Mouse (Mus musculus) limb, embryonic 15.5 days (tissue): ENCODE results near the gene Acad9. TPM values are rescaled to one million over a fixed set of nuclear protein-coding genes. Genes with fewer than 3 reads are reported as not detected.

Experiments used
- ATAC-seq: fragments of 200-750 bp; cut with Nextera tagmentation; 2 replicates; pipeline ENCODE4 v1.8.0; 2017; ENCODE audit warnings: low read depth, moderate TSS enrichment; ENCODE audit not compliant: insufficient number of reproducible peaks, low FRiP score, low TSS enrichment
- H3K27ac ChIP-seq: fragments of 300-500 bp; sonication (generic); 2 replicates; pipeline ENCODE4 v1.5.1; 2015; ENCODE audit warnings: moderate library complexity, mild to moderate bottlenecking, inconsistent platforms
- H3K27me3 ChIP-seq: fragments of 300-500 bp; sonication (generic); 2 replicates; pipeline ENCODE4 v1.6.1; 2015; ENCODE audit warnings: inconsistent platforms
- H3K36me3 ChIP-seq: fragments of 300-500 bp; sonication (generic); 2 replicates; pipeline ENCODE4 v1.6.1; 2015; ENCODE audit warnings: inconsistent platforms
- H3K4me1 ChIP-seq: fragments of 300-500 bp; sonication (generic); 2 replicates; pipeline ENCODE4 v1.6.1; 2015; ENCODE audit warnings: inconsistent platforms
- H3K4me2 ChIP-seq: fragments of 300-500 bp; sonication (generic); 2 replicates; pipeline ENCODE4 v1.6.1; 2015; ENCODE audit warnings: mild to moderate bottlenecking, inconsistent platforms
- H3K4me3 ChIP-seq: fragments of 300-500 bp; sonication (generic); 2 replicates; pipeline ENCODE4 v1.5.1; 2015; ENCODE audit warnings: mild to moderate bottlenecking, inconsistent platforms
- H3K9ac ChIP-seq: fragments of 300-500 bp; sonication (generic); 2 replicates; pipeline ENCODE4 v1.6.1; 2015; ENCODE audit warnings: inconsistent platforms
- H3K9me3 ChIP-seq: fragments of 300-500 bp; sonication (generic); 2 replicates; pipeline ENCODE4 v1.6.1; 2016; ENCODE audit warnings: inconsistent platforms
- WGBS: fragments of 180-500 bp; shearing (Covaris S2); methylation state at CpG from one replicate; pipeline ENCODE4 v1.1.7; 2015; 5-methylcytosine and 5-hydroxymethylcytosine counted together
- polyA plus RNA-seq: library from polyadenylated mRNA; unstranded; fragments of >200 nt; fragmentation: Nextera tagmentation; extraction: Ambion mirVana; gene quantifications from 2 replicates; pipeline ENCODE4 v1.2.1, GENCODE M21; 2015

Gene Acad9
- polyA plus RNA-seq: 137 and 143 TPM in 2 replicates

DNA sequence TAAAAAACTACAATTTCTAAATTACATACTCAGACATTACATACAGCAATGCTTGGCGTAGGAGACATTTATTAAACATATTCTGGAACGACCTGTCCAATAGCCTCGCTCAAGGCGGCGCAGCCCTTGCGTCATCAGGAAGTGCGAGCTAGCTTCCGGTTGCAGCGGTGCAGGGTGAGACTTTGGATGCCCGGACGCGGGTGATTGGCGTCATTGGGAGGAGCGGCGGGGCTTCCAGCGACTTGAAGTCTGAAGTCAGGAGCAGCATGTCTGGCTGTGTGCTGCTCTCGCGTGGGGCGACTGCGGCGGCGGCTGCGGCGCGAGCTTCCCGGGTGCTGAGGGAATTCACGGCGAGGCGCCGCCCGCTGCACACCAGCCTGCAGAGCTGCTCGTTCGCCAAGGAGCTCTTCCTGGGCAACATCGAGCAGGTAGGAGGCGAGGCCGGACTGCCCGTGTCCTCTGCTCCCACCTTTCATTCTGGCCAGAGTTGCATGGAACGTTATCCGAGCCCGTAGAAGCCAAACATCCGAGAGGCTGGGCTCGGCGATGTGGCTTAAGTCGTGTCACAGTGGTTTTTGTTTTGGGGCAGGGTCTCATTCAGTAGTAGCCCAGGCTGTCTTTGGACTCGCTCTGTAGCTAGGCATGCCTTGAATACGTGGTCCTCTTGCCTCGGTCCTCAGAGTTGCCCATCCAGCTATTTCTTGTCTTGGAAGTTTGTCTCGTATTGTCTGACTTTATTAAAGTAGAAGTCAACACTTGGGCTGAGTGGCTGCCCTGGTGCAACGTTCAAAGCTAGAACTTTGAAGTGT lies at the start of gene Acad9:
TSS of gene Acad9 (plus strand) at position 137 of the 809 bp plus-strand sequence.
- under 1% methylated on average over 49 of the region's 49 CpGs for WGBS
- H3K27ac ChIP-seq: peak within 1 kb of the TSS; percentile 88
- peak within 1 kb of the TSS; percentile 79 for H3K9ac ChIP-seq
- peak within 1 kb of the TSS; percentile 85 for H3K4me3 ChIP-seq
- H3K36me3 ChIP-seq: peaks cover 18% of the 10 kb centered on the region
- H3K4me2 ChIP-seq: peak within 1 kb of the TSS; percentile 70
- peaks cover 12% of the 10 kb centered on the region for H3K4me1 ChIP-seq
- H3K9me3 ChIP-seq: no peaks in the 10 kb centered on the region
- ATAC-seq: peak; percentile 90
- peaks cover 17% of the 10 kb centered on the region; the same call in 1 of the 2 replicates for H3K27me3 ChIP-seq

DNA sequence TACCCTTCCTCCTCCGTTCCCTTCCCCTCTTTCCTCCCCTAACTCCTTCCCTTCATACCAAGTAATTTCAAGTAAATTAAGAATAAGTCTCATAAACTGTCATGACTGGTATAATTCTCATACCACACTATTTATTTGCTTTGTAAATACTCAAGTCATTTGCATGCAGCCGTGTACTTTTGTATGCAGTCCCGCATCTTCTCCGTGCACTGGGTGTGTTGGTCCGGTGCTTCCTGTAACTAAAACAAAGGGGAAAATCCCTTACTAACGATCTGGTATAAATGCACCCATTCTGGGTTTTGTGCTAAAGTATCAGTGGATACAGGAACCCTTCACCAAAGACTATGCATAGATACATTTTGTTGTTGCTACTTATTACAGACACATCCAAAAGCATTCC lies 40.0 kb upstream of the Acad9 start:
- Histone ChIP-seq H3K4me2 (no peak overlapping the region), H3K4me3 (no peak overlapping the region), H3K27ac (no peak overlapping the region), H3K27me3 (no peaks in the 10 kb centered on the region), H3K9me3 (no peaks in the 10 kb centered on the region), H3K36me3 (no peaks in the 10 kb centered on the region), H3K4me1 (no peaks in the 10 kb centered on the region), H3K9ac (no peak overlapping the region)
- 80% methylated on average over 6 of the region's 6 CpGs for WGBS
- ATAC-seq: no peak

DNA sequence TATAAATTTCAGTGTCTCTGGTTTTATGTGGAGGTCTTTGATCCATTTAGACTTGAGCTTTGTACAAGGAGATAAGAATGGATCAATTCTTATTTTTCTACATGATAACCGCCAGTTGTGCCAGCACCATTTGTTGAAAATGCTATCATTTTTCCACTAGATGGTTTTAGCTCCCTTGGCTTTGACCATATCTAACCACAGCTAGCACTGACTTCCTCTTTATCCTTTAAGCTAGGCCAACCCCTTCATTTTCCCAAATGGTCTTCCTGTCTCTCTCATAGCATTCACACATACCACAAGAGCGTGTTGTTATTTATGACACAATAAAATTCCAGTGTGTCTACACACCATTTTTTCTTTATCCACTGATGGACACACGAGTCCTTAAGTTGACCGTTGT lies 35.8 kb upstream of the Acad9 start:
- Histone ChIP-seq H3K27ac (no peak overlapping the region), H3K9me3 (no peaks in the 10 kb centered on the region), H3K4me2 (no peak overlapping the region), H3K4me3 (no peak overlapping the region), H3K9ac (no peak overlapping the region), H3K27me3 (no peaks in the 10 kb centered on the region), H3K4me1 (no peaks in the 10 kb centered on the region), H3K36me3 (no peaks in the 10 kb centered on the region)
- WGBS: 84% methylated on average over 4 of the region's 4 CpGs
- no peak for ATAC-seq

DNA sequence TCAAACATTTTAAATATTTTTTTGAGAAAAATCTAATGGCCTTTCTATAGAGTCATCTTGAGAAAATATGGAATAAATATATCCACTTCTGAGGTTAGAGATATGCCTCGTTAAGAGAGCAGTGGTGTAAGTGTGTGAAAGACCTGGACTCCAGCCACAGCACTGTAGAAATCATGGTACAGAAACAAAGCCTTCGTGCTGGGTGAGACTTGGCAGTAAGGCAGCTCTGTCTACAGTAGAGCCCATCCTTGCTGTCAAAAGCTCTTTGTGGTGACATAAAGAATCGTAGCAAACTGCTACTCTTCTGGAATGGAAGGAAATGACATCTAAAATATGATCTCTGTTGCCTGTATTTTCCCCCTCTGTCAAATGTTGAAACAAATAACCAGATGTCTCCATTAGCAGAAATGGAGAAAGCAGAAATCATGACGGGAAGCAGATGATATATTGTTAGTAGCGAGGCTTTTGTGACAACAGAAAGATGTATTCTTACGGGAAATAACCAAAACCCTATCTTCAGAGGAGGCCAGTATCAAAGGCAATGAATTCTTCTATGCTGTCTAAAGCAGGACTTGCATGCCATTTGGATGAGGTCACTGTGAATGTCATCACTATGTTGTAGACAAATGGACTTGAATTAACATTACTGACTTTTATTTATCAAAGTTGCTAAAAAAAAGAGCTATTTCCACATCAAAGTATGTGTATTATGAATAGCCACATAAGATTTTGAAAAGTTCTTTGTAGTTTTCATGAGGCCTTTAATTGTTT lies 33.9 kb upstream of the Acad9 start:
- no peak overlapping the region for H3K27ac ChIP-seq
- H3K36me3 ChIP-seq: no peaks in the 10 kb centered on the region
- H3K4me2 ChIP-seq: no peak overlapping the region
- no peak for ATAC-seq
- H3K9ac ChIP-seq: no peak overlapping the region
- H3K27me3 ChIP-seq: no peaks in the 10 kb centered on the region
- 59% methylated on average over 6 of the region's 6 CpGs for WGBS
- H3K9me3 ChIP-seq: no peaks in the 10 kb centered on the region
- no peak overlapping the region for H3K4me3 ChIP-seq
- H3K4me1 ChIP-seq: no peaks in the 10 kb centered on the region

DNA sequence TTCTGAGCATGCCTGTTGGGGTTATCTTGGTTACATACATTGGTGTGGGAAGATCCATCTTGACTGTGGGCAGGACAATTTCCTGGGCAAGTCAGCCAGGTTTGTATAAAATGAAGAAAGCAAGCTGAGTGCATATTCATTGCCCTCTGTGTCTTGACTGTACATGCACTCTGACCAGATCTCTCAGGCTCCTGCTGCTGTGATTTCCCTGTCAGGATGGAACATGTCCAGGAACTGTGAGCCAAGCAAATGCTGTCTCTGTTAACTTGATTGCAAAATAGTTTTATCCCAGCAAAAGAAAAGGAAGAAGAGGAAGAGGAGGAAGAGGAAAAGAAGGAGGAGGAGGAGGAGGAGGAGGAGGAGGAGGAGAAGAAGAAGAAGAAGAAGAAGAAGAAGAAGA lies 21.3 kb upstream of the Acad9 start:
- Histone ChIP-seq H3K27ac (no peak overlapping the region), H3K4me3 (no peak overlapping the region)
- ATAC-seq: no peak

GRCm38 (mm10) chr3:36045086-36045485 lies 20.7 kb upstream of the Acad9 start:
- no peak overlapping the region for H3K9ac ChIP-seq
- H3K27ac ChIP-seq: no peak overlapping the region
- no peak overlapping the region for H3K4me3 ChIP-seq
- no peaks in the 10 kb centered on the region for H3K4me1 ChIP-seq
- no peaks in the 10 kb centered on the region for H3K27me3 ChIP-seq
- no peaks in the 10 kb centered on the region for H3K36me3 ChIP-seq
- no peak overlapping the region for H3K4me2 ChIP-seq
- H3K9me3 ChIP-seq: no peaks in the 10 kb centered on the region
- no peak for ATAC-seq
- 75% methylated on average over 4 of the region's 4 CpGs for WGBS

More for the DNA sequence above, 21.3 kb upstream of the Acad9 start:
- Histone ChIP-seq H3K4me1 (no peaks in the 10 kb centered on the region), H3K36me3 (no peaks in the 10 kb centered on the region), H3K4me2 (no peak overlapping the region), H3K9me3 (no peaks in the 10 kb centered on the region), H3K27me3 (no peaks in the 10 kb centered on the region), H3K9ac (no peak overlapping the region)

DNA sequence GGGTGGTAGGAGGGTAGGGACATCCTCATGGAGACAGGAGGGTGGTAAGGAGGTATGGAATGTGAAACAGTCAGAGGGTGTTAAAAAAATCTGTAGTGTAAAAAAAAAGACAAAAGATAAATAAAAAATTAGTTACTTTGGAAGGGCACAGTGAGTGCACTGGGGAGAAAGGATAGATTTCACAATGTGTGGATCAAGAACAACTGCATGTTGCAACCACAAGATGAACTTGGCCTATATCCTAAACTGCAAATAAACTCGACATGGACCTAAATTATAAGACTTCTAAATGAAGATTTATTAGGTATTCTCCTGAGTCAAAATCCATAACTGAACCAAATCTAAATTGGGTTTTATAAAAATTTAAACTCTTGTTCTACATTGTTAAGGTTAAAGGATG lies 16.7 kb upstream of the Acad9 start:
- Histone ChIP-seq H3K36me3 (no peaks in the 10 kb centered on the region), H3K4me2 (no peak overlapping the region), H3K27me3 (no peaks in the 10 kb centered on the region), H3K9me3 (no peaks in the 10 kb centered on the region), H3K9ac (no peak overlapping the region), H3K4me1 (no peaks in the 10 kb centered on the region), H3K4me3 (no peak overlapping the region), H3K27ac (no peak overlapping the region)
- ATAC-seq: no peak
- 61% methylated on average over 1 of the region's 1 CpGs for WGBS

DNA sequence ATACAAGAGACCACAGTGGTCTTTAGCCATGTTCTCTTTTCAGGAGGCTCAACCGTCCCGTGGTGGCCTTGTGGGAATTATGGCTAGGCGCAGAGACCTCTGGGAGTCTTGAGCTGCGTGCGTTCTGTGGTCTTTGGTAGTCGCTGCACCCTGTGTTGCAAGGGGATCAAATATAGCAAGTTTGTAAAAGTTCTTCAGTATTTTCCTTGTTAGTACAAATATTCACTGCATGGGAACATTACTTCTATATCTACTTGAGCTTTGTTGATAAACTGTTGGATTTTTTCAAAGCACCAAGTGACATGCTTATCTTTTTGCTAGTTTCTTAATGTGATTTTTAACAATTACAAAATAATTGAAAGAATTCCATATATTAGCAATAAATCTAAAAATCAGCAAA lies 12.3 kb upstream of the Acad9 start, which contains the start of gene Ccdc144b:
TSS of gene Ccdc144b (minus strand) at position 101 of the 400 bp plus-strand sequence.
- Histone ChIP-seq H3K4me3 (no peak within 1 kb of the TSS), H3K27me3 (no peaks in the 10 kb centered on the region), H3K4me2 (no peak within 1 kb of the TSS), H3K9ac (no peak within 1 kb of the TSS), H3K4me1 (no peaks in the 10 kb centered on the region), H3K27ac (no peak within 1 kb of the TSS), H3K9me3 (no peaks in the 10 kb centered on the region), H3K36me3 (no peaks in the 10 kb centered on the region)
- 92% methylated on average over 6 of the region's 6 CpGs for WGBS
- no peak for ATAC-seq

- no peak overlapping the region for H3K4me2 ChIP-seq
- H3K4me3 ChIP-seq: no peak overlapping the region
- H3K9me3 ChIP-seq: no peaks in the 10 kb centered on the region
- no peaks in the 10 kb centered on the region for H3K4me1 ChIP-seq
- H3K9ac ChIP-seq: no peak overlapping the region
- peaks cover 18% of the 10 kb centered on the region; the same call in 1 of the 2 replicates for H3K27me3 ChIP-seq
- WGBS: 34% methylated on average over 8 of the region's 8 CpGs
- H3K27ac ChIP-seq: no peak overlapping the region
- no peaks in the 10 kb centered on the region for H3K36me3 ChIP-seq
- no peak for ATAC-seq
Observed at GRCm38 (mm10) chr3:36060096-36060850, 5.5 kb upstream of the Acad9 start.

DNA sequence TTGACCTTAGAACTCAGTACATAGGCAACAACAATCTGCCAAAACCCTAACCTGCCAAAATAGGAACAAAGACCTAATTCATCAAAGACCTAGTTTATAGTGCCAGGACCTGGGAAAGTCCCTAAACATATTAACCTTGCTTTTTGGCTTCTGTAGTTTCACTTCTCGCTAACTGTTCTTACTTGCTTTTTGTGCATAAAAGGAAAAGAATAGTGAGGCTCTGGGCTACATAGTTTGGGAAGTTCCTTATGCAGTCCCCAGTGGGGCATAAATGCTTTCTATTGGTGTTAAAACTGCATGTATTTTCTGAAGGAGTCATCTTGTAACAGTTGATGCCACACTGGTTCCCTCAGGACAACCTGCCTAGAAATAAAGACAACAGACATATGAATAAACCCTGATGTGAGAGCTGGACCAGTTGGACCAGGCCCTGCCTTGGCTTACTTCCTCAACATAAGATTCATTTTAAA lies 1.2 kb upstream of the Acad9 start:
- peaks cover 12% of the 10 kb centered on the region for H3K4me1 ChIP-seq
- H3K4me3 ChIP-seq: no peak overlapping the region
- no peaks in the 10 kb centered on the region for H3K9me3 ChIP-seq
- no peak overlapping the region for H3K9ac ChIP-seq
- WGBS: 90% methylated on average over 1 of the region's 1 CpGs
- no peak overlapping the region for H3K4me2 ChIP-seq
- peaks cover 18% of the 10 kb centered on the region; the same call in 1 of the 2 replicates for H3K27me3 ChIP-seq
- H3K36me3 ChIP-seq: peaks cover 4% of the 10 kb centered on the region; the same call in 1 of the 2 replicates
- ATAC-seq: no peak
- no peak overlapping the region for H3K27ac ChIP-seq

- H3K36me3 ChIP-seq: peaks cover 9% of the 10 kb centered on the region
- H3K4me1 ChIP-seq: peaks cover 12% of the 10 kb centered on the region
- no peak overlapping the region for H3K9ac ChIP-seq
- H3K4me3 ChIP-seq: peak overlapping the region; percentile 85
- H3K27me3 ChIP-seq: peaks cover 18% of the 10 kb centered on the region; the same call in 1 of the 2 replicates
- no peaks in the 10 kb centered on the region for H3K9me3 ChIP-seq
- H3K4me2 ChIP-seq: peak overlapping the region; percentile 70
- H3K27ac ChIP-seq: no peak overlapping the region
- no peak for ATAC-seq
- WGBS: 93% methylated on average over 2 of the region's 2 CpGs
Observed at GRCm38 (mm10) chr3:36065166-36065565, 613 bp upstream of the Acad9 start.
